Mouse (Mus musculus) bone marrow macrophage, adult 2 months (primary cell): ENCODE results near the gene Smg6.

Experiments
- CTCF ChIP-seq: IDR thresholded peaks from 2 replicates; pipeline ENCODE4 v1.5.1; 2012; ENCODE audit warnings: low read depth, mild to moderate bottlenecking, low read length, moderate library complexity
- POLR2A ChIP-seq: IDR thresholded peaks from 2 replicates; pipeline ENCODE4 v1.6.1; 2012; ENCODE audit warnings: mild to moderate bottlenecking, low read depth, low read length, borderline replicate concordance

GRCm38 (mm10) chr11:75047066-75047465, 121.4 kb downstream of the Smg6 start:
- TF ChIP-seq CTCF (no peak), POLR2A (no peak)
